Mouse (Mus musculus) frontal cortex, postnatal 25 days (tissue): ENCODE results near the gene Trappc1.

ENCODE experiments used
- DNase-seq, 2 experiments: peaks; one replicate each; pipeline ENCODE4 v3.0.0; 2022; ENCODE audit warnings: low spot score in 2 of 2

Trappc1 gene

GRCm38 (mm10) chr11:69331152-69331551 is 7.4 kb downstream of the Trappc1 start:
- DNase-seq: no peak

- DNase-seq: peak; percentile 61 to 71
Measured at GRCm38 (mm10) chr11:69331929-69332405, 8.2 kb downstream of the Trappc1 start.

GRCm38 (mm10) chr11:69332713-69333253 is 9.0 kb downstream of the Trappc1 start:
- DNase-seq: no peak

- no peak for DNase-seq
Measured at GRCm38 (mm10) chr11:69333922-69334321, 10.1 kb downstream of the Trappc1 start.

- DNase-seq: no peak
Measured at GRCm38 (mm10) chr11:69334796-69335195, 11.0 kb downstream of the Trappc1 start.

GRCm38 (mm10) chr11:69340161-69341131 is 16.7 kb downstream of the Trappc1 start, which contains the start of gene Rnf227:
Gene Rnf227, plus strand, starts transcription at chr11:69340461.
- peak; percentile 54 to 68 for DNase-seq

GRCm38 (mm10) chr11:69346441-69346840 is 22.7 kb downstream of the Trappc1 start:
- DNase-seq: no peak

- DNase-seq: no peak
Measured at GRCm38 (mm10) chr11:69356544-69356943, 32.8 kb downstream of the Trappc1 start.

- DNase-seq: no peak
Measured at GRCm38 (mm10) chr11:69357690-69358089, 33.9 kb downstream of the Trappc1 start.

GRCm38 (mm10) chr11:69362021-69362420 is 38.2 kb downstream of the Trappc1 start:
- DNase-seq: no peak

- DNase-seq: no peak
Measured at GRCm38 (mm10) chr11:69362479-69362878, 38.7 kb downstream of the Trappc1 start.

GRCm38 (mm10) chr11:69364376-69364775 is 40.6 kb downstream of the Trappc1 start:
- no peak for DNase-seq

- DNase-seq: peak; percentile 74 to 79
Measured at GRCm38 (mm10) chr11:69364910-69365309, 41.1 kb downstream of the Trappc1 start.

GRCm38 (mm10) chr11:69365722-69366121 is 41.9 kb downstream of the Trappc1 start:
- DNase-seq: no peak

- DNase-seq: peak; percentile 85 to 92
Measured at GRCm38 (mm10) chr11:69366157-69366854, 42.5 kb downstream of the Trappc1 start.

GRCm38 (mm10) chr11:69366855-69367615 is 43.3 kb downstream of the Trappc1 start:
- DNase-seq: peak in 1 of 2 experiments; percentile 29

- peak in 1 of 2 experiments; percentile 21 for DNase-seq
Measured at GRCm38 (mm10) chr11:69367616-69368355, 44.0 kb downstream of the Trappc1 start.

- DNase-seq: peak in 1 of 2 experiments; percentile 38
Measured at GRCm38 (mm10) chr11:69368356-69369214, 44.8 kb downstream of the Trappc1 start.

- DNase-seq: no peak
Measured at GRCm38 (mm10) chr11:69369215-69369989, 45.6 kb downstream of the Trappc1 start, which contains the start of gene Chd3. Gene Chd3, minus strand, starts transcription at chr11:69369406.
